Mouse (Mus musculus) lung, postnatal 25 days (tissue): ENCODE measurements around the gene Cat.

Experiments used
- DNase-seq: peaks from one replicate; pipeline ENCODE4 v3.0.0; 2022; ENCODE audit warnings: low spot score

The Cat gene

GRCm38 (mm10) chr2:103477456-103477855 is 7.5 kb downstream of the Cat start:
- peak; percentile 55 for DNase-seq

GRCm38 (mm10) chr2:103476657-103477056 is 8.3 kb downstream of the Cat start:
- DNase-seq: no peak

- DNase-seq: no peak
These were observed 8.8 kb downstream of the Cat start for GRCm38 (mm10) chr2:103476180-103476579.

GRCm38 (mm10) chr2:103473362-103473761 is 11.6 kb downstream of the Cat start:
- DNase-seq: no peak

GRCm38 (mm10) chr2:103466984-103467588 is 17.9 kb downstream of the Cat start:
- DNase-seq: peak; percentile 73

- DNase-seq: no peak
These were observed 18.7 kb downstream of the Cat start for GRCm38 (mm10) chr2:103466272-103466671.

GRCm38 (mm10) chr2:103465429-103465828 is 19.5 kb downstream of the Cat start:
- no peak for DNase-seq

- DNase-seq: no peak
These were observed 20.4 kb downstream of the Cat start for GRCm38 (mm10) chr2:103464524-103464923.

GRCm38 (mm10) chr2:103462746-103463145 is 22.2 kb downstream of the Cat start:
- DNase-seq: no peak

GRCm38 (mm10) chr2:103461743-103462142 is 23.2 kb downstream of the Cat start:
- no peak for DNase-seq

- peak; percentile 47 for DNase-seq
These were observed 23.8 kb downstream of the Cat start for GRCm38 (mm10) chr2:103461210-103461609.

- no peak for DNase-seq
These were observed 25.9 kb downstream of the Cat start for GRCm38 (mm10) chr2:103459069-103459468.

GRCm38 (mm10) chr2:103457628-103458027 is 27.3 kb downstream of the Cat start:
- no peak for DNase-seq

- no peak for DNase-seq
These were observed 27.9 kb downstream of the Cat start for GRCm38 (mm10) chr2:103457048-103457447.

GRCm38 (mm10) chr2:103456646-103457045 is 28.3 kb downstream of the Cat start:
- peak; percentile 79 for DNase-seq

GRCm38 (mm10) chr2:103455748-103456147 is 29.2 kb downstream of the Cat start:
- DNase-seq: no peak

GRCm38 (mm10) chr2:103452550-103452949 is 32.4 kb downstream of the Cat start:
- DNase-seq: no peak

- no peak for DNase-seq
These were observed 34.7 kb downstream of the Cat start for GRCm38 (mm10) chr2:103450267-103450666.

GRCm38 (mm10) chr2:103449813-103450212 is 35.1 kb downstream of the Cat start:
- DNase-seq: no peak

GRCm38 (mm10) chr2:103448947-103449560 is 35.9 kb downstream of the Cat start:
- DNase-seq: no peak

GRCm38 (mm10) chr2:103446326-103446725 is 38.6 kb downstream of the Cat start:
- DNase-seq: no peak

- DNase-seq: peak; percentile 60
These were observed 39.2 kb downstream of the Cat start for GRCm38 (mm10) chr2:103445776-103446175.

- peak; percentile 78 for DNase-seq
These were observed 45.2 kb downstream of the Cat start for GRCm38 (mm10) chr2:103439710-103440109.

- DNase-seq: no peak
These were observed 45.8 kb downstream of the Cat start for GRCm38 (mm10) chr2:103439071-103439622.
